Mouse (Mus musculus) thymus, postnatal 14 days (tissue): ENCODE measurements around the gene Gm2916.
"Not testable (repeated sequence)": the region's sequence is repeated elsewhere in the genome, so short reads cannot be mapped to it uniquely, and the experiment has no call there.

ENCODE experiments used
- DNase-seq: peaks from one replicate; pipeline ENCODE4 v3.0.0; 2021

The Gm2916 gene

GRCm38 (mm10) chr14:3883872-3884271 lies at the start of gene Gm2916:
TSS of gene Gm2916 (plus strand) at chr14:3884172.
- DNase-seq, result not testable (repeated sequence)

DNA sequence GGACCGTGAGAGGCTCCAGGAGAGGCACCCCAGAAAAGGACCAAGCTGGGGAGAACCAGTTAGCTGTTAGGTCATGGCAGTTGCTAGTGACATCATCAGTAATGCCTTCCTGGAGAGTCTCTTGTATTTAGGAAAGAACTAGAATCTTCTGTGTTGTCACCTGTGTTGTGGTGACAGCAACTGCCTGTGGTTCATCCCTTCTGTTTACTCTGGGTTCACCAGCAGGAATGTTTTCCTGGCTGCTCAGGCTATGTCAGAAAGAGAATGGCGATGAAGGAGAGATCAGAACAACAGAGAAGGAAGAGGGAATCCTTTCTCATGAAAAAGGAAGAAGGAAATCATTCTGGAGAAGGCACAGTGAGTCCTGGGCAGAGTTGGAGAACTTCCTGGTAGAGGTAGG lies 38.0 kb upstream of the Gm2916 start, which contains the start of gene Gm3033:
TSS of gene Gm3033 (plus strand) at position 301 of the 400 bp plus-strand sequence.
- not testable (repeated sequence) for DNase-seq

DNA sequence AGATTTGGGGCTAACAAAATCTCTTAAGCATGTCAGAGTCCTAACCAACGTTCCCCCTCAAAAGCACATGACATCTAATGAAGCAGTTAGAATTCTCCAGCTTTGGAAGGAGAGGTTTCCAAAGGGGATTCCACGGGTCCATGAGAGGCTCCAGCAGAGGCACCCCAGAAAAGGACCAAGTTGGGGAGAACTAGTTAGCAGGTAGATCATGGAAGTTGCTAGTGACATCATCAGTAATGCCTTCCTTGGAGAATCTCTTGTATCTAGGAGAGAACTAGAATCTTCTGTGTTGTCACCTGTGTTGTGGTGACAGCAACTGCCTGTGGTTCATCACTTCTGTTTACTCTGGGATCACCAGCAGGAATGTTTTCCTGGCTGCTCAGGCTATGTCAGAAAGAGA lies 47.5 kb downstream of the Gm2916 start, which contains the start of gene Gm3029:
TSS of gene Gm3029 (plus strand) at position 301 of the 400 bp plus-strand sequence.
- DNase-seq, result not testable (repeated sequence)

DNA sequence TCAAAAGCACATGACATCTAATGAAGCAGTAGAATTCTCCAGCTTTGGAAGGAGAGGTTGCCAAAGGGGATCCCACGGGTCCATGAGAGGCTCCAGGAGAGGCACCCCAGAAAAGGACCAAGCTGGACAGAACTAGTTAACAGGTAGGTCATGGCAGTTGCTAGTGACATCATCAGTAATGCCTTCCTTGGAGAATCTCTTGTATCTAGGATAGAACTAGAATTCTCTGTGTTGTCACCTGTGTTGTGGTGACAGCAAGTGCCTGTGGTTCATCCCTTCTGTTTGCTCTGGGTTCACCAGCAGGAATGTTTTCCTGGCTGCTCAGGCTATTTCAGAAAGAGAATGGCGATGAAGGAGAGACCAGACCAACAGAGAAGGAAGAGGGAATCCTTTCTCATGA lies 79.3 kb downstream of the Gm2916 start, which contains the start of gene Gm3095:
TSS of gene Gm3095 (plus strand) at position 301 of the 400 bp plus-strand sequence.
- DNase-seq, result not testable (repeated sequence)
